Mouse (Mus musculus): ENCODE measurements around the gene Asrgl1.

DNA sequence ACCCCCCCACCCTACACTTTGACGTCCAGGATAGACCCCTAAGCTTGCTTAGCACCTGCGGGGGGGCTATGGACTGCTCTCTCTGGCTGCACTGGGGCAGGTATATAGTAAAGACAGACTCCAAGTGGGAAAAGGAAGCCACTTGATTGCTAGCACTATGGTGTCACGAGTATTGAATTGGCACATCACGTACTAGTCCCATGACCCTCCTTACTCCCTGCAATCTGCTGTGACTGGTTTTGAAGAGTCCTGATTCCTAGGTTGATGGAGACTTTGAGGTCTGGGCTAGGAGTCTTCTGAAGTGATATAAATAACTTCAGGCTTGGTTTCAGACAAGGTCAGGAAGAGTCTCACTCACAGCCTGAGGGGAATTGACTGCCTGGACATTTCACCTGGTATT lies 45.2 kb downstream of the Asrgl1 start:
- TF ChIP-seq CTCF (IDR thresholded peaks at IDR 0.05; ENCODE audit: borderline replicate concordance, control insufficient read depth, extremely low read depth, insufficient read depth, low read length, poor library complexity) (no peak), POLR2A (IDR thresholded peaks at IDR 0.05; ENCODE audit: control insufficient read depth, extremely low read depth, insufficient read depth, low read length, poor library complexity) (no peak)
